Mouse (Mus musculus) forebrain, postnatal 0 days (tissue): ENCODE results near the gene Gm5416. TPM values are rescaled to one million over a fixed set of nuclear protein-coding genes. Genes with fewer than 3 reads are reported as not detected.

Experiments
- polyA plus RNA-seq: library from polyadenylated mRNA; unstranded; fragments of >200 nt; fragmentation: Nextera tagmentation; extraction: Ambion mirVana; gene quantifications from 2 replicates; pipeline ENCODE4 v1.2.1, GENCODE M21; 2015
- total RNA-seq: library from RNA; depleted of rRNA; stranded (reverse); fragments of >200 nt; gene quantifications from 2 replicates; pipeline ENCODE4 v1.2.3, GENCODE M21; 2014; rRNA removed

Gene Gm5416
- total and polyA plus RNA-seq, 2 experiments from 2014 or later = not detected

Other genes with a start within 250 kb of the Gm5416 start
- 83.2 and 97.1 TPM in 2 replicates for gene Kpna1, start 231.7 kb upstream of the Gm5416 start, total RNA-seq
- gene Kpna1, start 231.7 kb upstream of the Gm5416 start, polyA plus RNA-seq = 51.0 and 59.7 TPM in 2 replicates
- gene Wdr5b, start 169.2 kb upstream of the Gm5416 start, total RNA-seq = 8.8 and 12.2 TPM in 2 replicates
- 5.0 and 6.8 TPM in 2 replicates for gene Wdr5b, start 169.2 kb upstream of the Gm5416 start, polyA plus RNA-seq
- 27.4 and 48.2 TPM in 2 replicates for gene Fam162a, start 138.8 kb upstream of the Gm5416 start, total RNA-seq
- 139 and 178 TPM in 2 replicates for gene Fam162a, start 138.8 kb upstream of the Gm5416 start, polyA plus RNA-seq
- 14.8 and 18.9 TPM in 2 replicates for gene Ccdc58, start 138.7 kb upstream of the Gm5416 start, total RNA-seq
- gene Ccdc58, start 138.7 kb upstream of the Gm5416 start, polyA plus RNA-seq = 25.9 and 29.2 TPM in 2 replicates
- gene Csta1, start 79.2 kb upstream of the Gm5416 start, total RNA-seq = not detected in 2 replicates
- not detected in 2 replicates for gene Csta1, start 79.2 kb upstream of the Gm5416 start, polyA plus RNA-seq
- gene Stfa2l1, start 53.6 kb upstream of the Gm5416 start, total RNA-seq = 3.8 TPM in 1 of 2 replicates, not detected in the other
- gene Stfa2l1, start 53.6 kb upstream of the Gm5416 start, polyA plus RNA-seq = not detected in 2 replicates
- 2.8 and 5.3 TPM in 2 replicates for gene Gm5483, start 26.2 kb upstream of the Gm5416 start, total RNA-seq
- gene Gm5483, start 26.2 kb upstream of the Gm5416 start, polyA plus RNA-seq = 0.59 and 2.8 TPM in 2 replicates
- 0.86 and 2.9 TPM in 2 replicates for gene 2010005H15Rik, start 11.1 kb downstream of the Gm5416 start, total RNA-seq
- gene 2010005H15Rik, start 11.1 kb downstream of the Gm5416 start, polyA plus RNA-seq = 0.74 TPM in 1 of 2 replicates, not detected in the other
- gene Stfa1, start 66.5 kb downstream of the Gm5416 start, total RNA-seq = 1.0 TPM in 1 of 2 replicates, not detected in the other
- gene Stfa1, start 66.5 kb downstream of the Gm5416 start, polyA plus RNA-seq = 1.4 and 5.1 TPM in 2 replicates
- 4.4 TPM in 1 of 2 replicates, not detected in the other for gene BC117090, start 123.9 kb downstream of the Gm5416 start, total RNA-seq
- not detected in 2 replicates for gene BC117090, start 123.9 kb downstream of the Gm5416 start, polyA plus RNA-seq
- gene BC100530, start 157.3 kb downstream of the Gm5416 start, total RNA-seq = 1.4 and 2.3 TPM in 2 replicates
- gene BC100530, start 157.3 kb downstream of the Gm5416 start, polyA plus RNA-seq = 2.3 and 2.7 TPM in 2 replicates
- gene Stfa2, start 198.1 kb downstream of the Gm5416 start, total RNA-seq = 1.1 TPM in 1 of 2 replicates, not detected in the other
- gene Stfa2, start 198.1 kb downstream of the Gm5416 start, polyA plus RNA-seq = 0.34 TPM in 1 of 2 replicates, not detected in the other
- gene Stfa3, start 245.0 kb downstream of the Gm5416 start, total RNA-seq = not detected in 2 replicates
- 0.82 TPM in 1 of 2 replicates, not detected in the other for gene Stfa3, start 245.0 kb downstream of the Gm5416 start, polyA plus RNA-seq